Mouse (Mus musculus) kidney, postnatal 0 days (tissue): ENCODE data around the gene Rabep2. TPM values are rescaled to one million over a fixed set of nuclear protein-coding genes. Genes with fewer than 3 reads are reported as not detected.

ENCODE experiments used
- ATAC-seq: fragments of 200-750 bp; cut with Nextera tagmentation; replicated peaks from 2 replicates; pipeline ENCODE4 v1.8.0; 2017; ENCODE audit warnings: low read depth, moderate number of reproducible peaks, moderate TSS enrichment, moderate library complexity; ENCODE audit not compliant: low FRiP score
- DNase-seq: peaks from one replicate; pipeline ENCODE4 v3.0.0-alpha.2; 2016; ENCODE audit warnings: low spot score
- H3K27ac ChIP-seq: fragments of 300-500 bp; sonication (generic); 2 replicates; pipeline ENCODE4 v1.5.1; 2014; ENCODE audit warnings: mild to moderate bottlenecking
- H3K27me3 ChIP-seq: fragments of 300-500 bp; sonication (generic); 2 replicates; pipeline ENCODE4 v1.6.1; 2014; ENCODE audit warnings: low read length, mixed read lengths; ENCODE audit not compliant: insufficient read depth
- H3K36me3 ChIP-seq: fragments of 300-500 bp; sonication (generic); 2 replicates; pipeline ENCODE4 v1.6.1; 2014; ENCODE audit warnings: low read length, mixed read lengths; ENCODE audit not compliant: insufficient read depth
- H3K4me1 ChIP-seq: fragments of 300-500 bp; sonication (generic); replicated peaks from 2 replicates; pipeline ENCODE4 v1.6.1; 2014; ENCODE audit warnings: antibody characterized with exemption, low read length, mixed read lengths; ENCODE audit not compliant: insufficient read depth
- H3K4me2 ChIP-seq: fragments of 300-500 bp; sonication (generic); 2 replicates; pipeline ENCODE4 v1.6.1; 2014; ENCODE audit warnings: mild to moderate bottlenecking, low read length, moderate library complexity, mixed read lengths
- H3K4me3 ChIP-seq: fragments of 300-500 bp; sonication (generic); replicated peaks from 2 replicates; pipeline ENCODE4 v1.5.1; 2014; ENCODE audit warnings: low read depth, low read length
- H3K9ac ChIP-seq: fragments of 300-500 bp; sonication (generic); 2 replicates; pipeline ENCODE4 v1.6.1; 2014; ENCODE audit warnings: low read depth, low read length
- H3K9me3 ChIP-seq: fragments of 300-500 bp; sonication (generic); replicated peaks from 2 replicates; pipeline ENCODE4 v1.6.1; 2016; ENCODE audit warnings: low read length, inconsistent platforms, mixed read lengths
- CTCF ChIP-seq: IDR thresholded peaks from 2 replicates; pipeline ENCODE4 v1.5.1; 2016; ENCODE audit warnings: antibody characterized with exemption, low read depth, mild to moderate bottlenecking, moderate library complexity
- WGBS: fragments of 180-500 bp; shearing (Covaris S2); extraction: QIAGEN DNeasy Blood & Tissue Kit; methylation state at CpG from one replicate; pipeline ENCODE4 v1.1.7; 2014; 5-methylcytosine and 5-hydroxymethylcytosine counted together
- polyA plus RNA-seq: library from polyadenylated mRNA; unstranded; fragments of >200 nt; fragmentation: Nextera tagmentation; extraction: Ambion mirVana; gene quantifications from 2 replicates; pipeline ENCODE4 v1.2.1, GENCODE M21; 2015

The Rabep2 gene
- polyA plus RNA-seq, 1 experiment from 2014 or later: 29.7 TPM

DNA sequence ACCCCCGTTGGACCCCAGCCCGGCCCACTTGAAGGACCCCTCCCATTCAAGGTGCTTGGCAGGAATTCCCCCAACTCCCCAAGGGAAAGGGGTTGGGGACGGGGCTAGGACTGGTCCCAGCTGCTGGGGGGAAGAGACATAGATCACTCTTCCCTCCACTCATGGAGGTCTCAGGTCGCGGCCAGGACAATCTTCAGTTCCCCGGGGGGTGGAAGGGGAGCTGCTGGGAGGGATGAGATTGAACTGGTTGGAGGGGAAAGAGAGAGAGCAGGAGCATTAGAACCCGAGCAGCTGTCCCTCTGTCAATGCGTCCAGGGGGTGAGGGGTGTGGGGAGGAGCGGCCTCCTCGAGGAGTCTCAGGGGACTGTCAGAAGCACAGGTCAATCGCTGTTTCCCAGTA is 63.4 kb downstream of the Rabep2 start:
- Histone ChIP-seq H3K27ac (no peak overlapping the region), H3K4me1 (peaks cover 6% of the 10 kb centered on the region; the same call in 1 of the 2 replicates), H3K9ac (no peak overlapping the region), H3K9me3 (no peaks in the 10 kb centered on the region), H3K4me3 (no peak overlapping the region), H3K36me3 (peaks cover 64% of the 10 kb centered on the region), H3K27me3 (no peaks in the 10 kb centered on the region), H3K4me2 (no peak overlapping the region)
- no peak for TF ChIP-seq CTCF
- no peak for DNase-seq
- 43% methylated on average over 11 of the region's 11 CpGs for WGBS
- ATAC-seq: no peak

DNA sequence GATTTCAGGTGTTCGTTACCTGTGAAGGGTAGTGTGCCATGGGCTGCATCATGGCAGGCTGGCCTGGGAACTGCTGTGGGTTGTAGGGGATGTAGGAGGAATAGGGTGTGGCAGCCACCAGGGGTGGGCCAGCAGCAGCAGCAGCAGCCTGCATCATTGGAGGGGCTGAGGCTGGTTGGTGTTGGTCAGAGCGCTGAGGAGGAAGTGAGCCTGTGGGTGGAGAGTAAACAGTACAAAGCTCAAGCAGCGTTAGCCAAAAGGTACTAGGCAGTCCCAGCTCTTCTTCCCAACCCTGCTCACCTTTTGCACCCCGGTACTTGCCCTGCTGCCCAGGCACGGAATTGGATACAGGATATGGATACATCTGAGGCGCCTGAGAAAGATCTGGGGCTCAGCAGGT is 65.6 kb downstream of the Rabep2 start:
- no peak for ATAC-seq
- 87% methylated on average over 6 of the region's 6 CpGs for WGBS
- no peak overlapping the region for H3K9ac ChIP-seq

GRCm38 (mm10) chr7:126496475-126496874 is 67.9 kb downstream of the Rabep2 start:
- Histone ChIP-seq H3K9ac (no peak overlapping the region), H3K4me2 (no peak overlapping the region), H3K36me3 (peaks cover 90% of the 10 kb centered on the region), H3K27ac (no peak overlapping the region), H3K4me3 (no peak overlapping the region), H3K4me1 (peaks cover 3% of the 10 kb centered on the region; the same call in 1 of the 2 replicates), H3K27me3 (no peaks in the 10 kb centered on the region), H3K9me3 (no peaks in the 10 kb centered on the region)
- ATAC-seq: no peak
- 84% methylated on average over 5 of the region's 5 CpGs for WGBS
- no peak for DNase-seq
- TF ChIP-seq CTCF: no peak

More for the DNA sequence above, 65.6 kb downstream of the Rabep2 start:
- no peak for TF ChIP-seq CTCF
- no peak for DNase-seq
- no peak overlapping the region for H3K27ac ChIP-seq
- H3K36me3 ChIP-seq: peaks cover 83% of the 10 kb centered on the region
- H3K27me3 ChIP-seq: no peaks in the 10 kb centered on the region
- no peak overlapping the region for H3K4me3 ChIP-seq
- H3K4me2 ChIP-seq: no peak overlapping the region
- no peaks in the 10 kb centered on the region for H3K4me1 ChIP-seq
- no peaks in the 10 kb centered on the region for H3K9me3 ChIP-seq

- no peaks in the 10 kb centered on the region for H3K27me3 ChIP-seq
- H3K27ac ChIP-seq: no peak overlapping the region
- H3K4me3 ChIP-seq: no peak overlapping the region
- peaks cover 77% of the 10 kb centered on the region for H3K36me3 ChIP-seq
- H3K4me1 ChIP-seq: peaks cover 3% of the 10 kb centered on the region; the same call in 1 of the 2 replicates
- H3K9me3 ChIP-seq: no peaks in the 10 kb centered on the region
- no peak overlapping the region for H3K9ac ChIP-seq
- WGBS: 87% methylated on average over 12 of the region's 12 CpGs
- TF ChIP-seq CTCF: no peak
- H3K4me2 ChIP-seq: no peak overlapping the region
- ATAC-seq (no peak), DNase-seq (no peak)
Measured at GRCm38 (mm10) chr7:126497966-126498365, 69.4 kb downstream of the Rabep2 start.

Other genes with a start within 250 kb of the Rabep2 start
- gene Xpo6, start 228.3 kb upstream of the Rabep2 start, polyA plus RNA-seq: 30.1 and 31.5 TPM in 2 replicates
- 17.7 and 19.7 TPM in 2 replicates for gene Sbk1, start 156.1 kb upstream of the Rabep2 start, polyA plus RNA-seq
- 0.93 and 1.1 TPM in 2 replicates for gene Lat, start 59.2 kb upstream of the Rabep2 start, polyA plus RNA-seq
- 57.6 and 62.8 TPM in 2 replicates for gene Spns1, start 51.3 kb upstream of the Rabep2 start, polyA plus RNA-seq
- 2.0 and 2.5 TPM in 2 replicates for gene Nfatc2ip, start 32.0 kb upstream of the Rabep2 start, polyA plus RNA-seq
- gene Cd19, start 13.9 kb upstream of the Rabep2 start, polyA plus RNA-seq: 0.10 and 0.16 TPM in 2 replicates
- 0.45 and 0.71 TPM in 2 replicates for gene Atp2a1, start 34.3 kb downstream of the Rabep2 start, polyA plus RNA-seq
- 44.1 and 44.8 TPM in 2 replicates for gene Sh2b1, start 46.7 kb downstream of the Rabep2 start, polyA plus RNA-seq
- gene Tufm, start 58.6 kb downstream of the Rabep2 start, polyA plus RNA-seq: 117 and 134 TPM in 2 replicates
- gene Atxn2l, start 74.7 kb downstream of the Rabep2 start, polyA plus RNA-seq: 30.2 and 30.3 TPM in 2 replicates
- gene Eif3c, start 137.7 kb downstream of the Rabep2 start, polyA plus RNA-seq: 213 and 217 TPM in 2 replicates
- gene Apobr, start 156.2 kb downstream of the Rabep2 start, polyA plus RNA-seq: 1.2 and 1.3 TPM in 2 replicates
- 34.4 and 36.9 TPM in 2 replicates for gene Cln3, start 157.1 kb downstream of the Rabep2 start, polyA plus RNA-seq
- not detected in 2 replicates for gene Il27, start 166.2 kb downstream of the Rabep2 start, polyA plus RNA-seq
- 24.5 and 24.8 TPM in 2 replicates for gene Nupr1, start 202.1 kb downstream of the Rabep2 start, polyA plus RNA-seq
- 37.8 and 38.6 TPM in 2 replicates for gene Sgf29, start 220.6 kb downstream of the Rabep2 start, polyA plus RNA-seq
- 13.4 and 17.3 TPM in 2 replicates for gene Sult1a1, start 247.7 kb downstream of the Rabep2 start, polyA plus RNA-seq